Mouse (Mus musculus) hindbrain, embryonic 14.5 days (tissue): ENCODE data around the gene Blzf1. TPM values are rescaled to one million over a fixed set of nuclear protein-coding genes. Genes with fewer than 3 reads are reported as not detected.

Experiments used
- ATAC-seq: fragments of 200-750 bp; cut with Nextera tagmentation; 2 replicates; pipeline ENCODE4 v1.8.0; 2017; ENCODE audit warnings: moderate number of reproducible peaks, mild to moderate bottlenecking, moderate TSS enrichment, moderate library complexity; ENCODE audit not compliant: low FRiP score
- DNase-seq: peaks from one replicate; pipeline ENCODE4 v3.0.0-alpha.2; 2015; ENCODE audit warnings: low spot score
- H3K27ac ChIP-seq: fragments of 300-500 bp; sonication (generic); 2 replicates; pipeline ENCODE4 v1.5.1; 2014; ENCODE audit warnings: mild to moderate bottlenecking, moderate library complexity
- H3K27me3 ChIP-seq: fragments of 300-500 bp; sonication (generic); 2 replicates; pipeline ENCODE4 v1.6.1; 2014; ENCODE audit warnings: mild to moderate bottlenecking, low read length, mixed read lengths; ENCODE audit not compliant: control insufficient read depth, insufficient read depth
- H3K36me3 ChIP-seq: fragments of 300-500 bp; sonication (generic); replicated peaks from 2 replicates; pipeline ENCODE4 v1.6.1; 2014; ENCODE audit not compliant: control insufficient read depth, insufficient read depth
- H3K4me1 ChIP-seq: fragments of 300-500 bp; sonication (generic); replicated peaks from 2 replicates; pipeline ENCODE4 v1.6.1; 2014; ENCODE audit warnings: antibody characterized with exemption, low read length, mixed read lengths; ENCODE audit not compliant: control insufficient read depth, insufficient read depth
- H3K4me2 ChIP-seq: fragments of 300-500 bp; sonication (generic); replicated peaks from 2 replicates; pipeline ENCODE4 v1.6.1; 2014; ENCODE audit warnings: mild to moderate bottlenecking, moderate library complexity
- H3K4me3 ChIP-seq: fragments of 300-500 bp; sonication (generic); replicated peaks from 2 replicates; pipeline ENCODE4 v1.5.1; 2014; ENCODE audit warnings: mild to moderate bottlenecking, low read length
- H3K9ac ChIP-seq: fragments of 300-500 bp; sonication (generic); 2 replicates; pipeline ENCODE4 v1.6.1; 2014
- H3K9me3 ChIP-seq: fragments of 300-500 bp; sonication (generic); 2 replicates; pipeline ENCODE4 v1.6.1; 2016; ENCODE audit warnings: low read length; ENCODE audit not compliant: control insufficient read depth
- WGBS: fragments of 180-500 bp; shearing (Covaris S2); extraction: QIAGEN DNeasy Blood & Tissue Kit; methylation state at CpG from one replicate; pipeline ENCODE4 v1.1.7; 2014; 5-methylcytosine and 5-hydroxymethylcytosine counted together
- polyA plus RNA-seq: library from polyadenylated mRNA; unstranded; fragments of >200 nt; fragmentation: Nextera tagmentation; extraction: Ambion mirVana; gene quantifications from 2 replicates; pipeline ENCODE4 v1.2.1, GENCODE M21; 2014

The Blzf1 gene
- 25.8 and 29.2 TPM in 2 replicates for polyA plus RNA-seq

- peaks cover 32% of the 10 kb centered on the region for H3K36me3 ChIP-seq
- no peaks in the 10 kb centered on the region for H3K27me3 ChIP-seq
- under 1% methylated on average over 35 of the region's 35 CpGs for WGBS
- H3K9ac ChIP-seq: peak within 1 kb of the TSS; percentile 71
- peak within 1 kb of the TSS; percentile 69 for H3K4me3 ChIP-seq
- ATAC-seq (peak; percentile 98), DNase-seq (peak; percentile 99)
- H3K4me1 ChIP-seq: peaks cover 12% of the 10 kb centered on the region; the same call in 1 of the 2 replicates
- peak within 1 kb of the TSS; percentile 76 for H3K27ac ChIP-seq
- no peaks in the 10 kb centered on the region for H3K9me3 ChIP-seq
- H3K4me2 ChIP-seq: peak within 1 kb of the TSS; percentile 65
These were observed at the start of gene Blzf1 for GRCm38 (mm10) chr1:164307124-164307751. Gene Blzf1, minus strand, starts transcription at chr1:164307489.

DNA sequence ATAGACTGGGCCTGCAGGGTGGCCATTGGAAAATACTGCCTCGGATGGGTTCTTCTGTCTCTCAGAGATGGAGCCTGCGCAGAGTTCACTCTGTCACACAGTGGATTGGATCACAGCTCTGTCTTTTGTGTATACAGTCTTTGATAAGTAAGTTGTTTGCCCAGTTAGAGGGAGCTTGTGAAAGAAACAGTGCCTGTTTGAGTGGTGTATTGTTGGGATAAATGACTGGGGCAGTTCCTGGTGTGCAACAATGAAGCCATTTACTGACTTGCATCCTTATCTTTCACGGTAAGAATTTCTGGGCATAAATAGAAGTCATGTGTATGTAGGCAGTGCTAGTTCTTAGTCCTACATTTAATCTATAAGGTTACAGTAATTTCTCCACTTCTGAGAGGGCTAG lies 46.2 kb upstream of the Blzf1 start:
- 0 out of 2 replicates have a peak, but pooled peaks cover 2% of the 10 kb centered on the region for H3K36me3 ChIP-seq
- no peak overlapping the region for H3K9ac ChIP-seq
- DNase-seq (no peak), ATAC-seq (no peak; the same call in 1 of the 2 replicates)
- 32% methylated on average over 3 of the region's 3 CpGs for WGBS
- H3K4me2 ChIP-seq: no peak overlapping the region
- no peaks in the 10 kb centered on the region for H3K27me3 ChIP-seq
- H3K4me1 ChIP-seq: no peaks in the 10 kb centered on the region
- H3K4me3 ChIP-seq: no peak overlapping the region
- no peak overlapping the region for H3K27ac ChIP-seq
- no peaks in the 10 kb centered on the region for H3K9me3 ChIP-seq

DNA sequence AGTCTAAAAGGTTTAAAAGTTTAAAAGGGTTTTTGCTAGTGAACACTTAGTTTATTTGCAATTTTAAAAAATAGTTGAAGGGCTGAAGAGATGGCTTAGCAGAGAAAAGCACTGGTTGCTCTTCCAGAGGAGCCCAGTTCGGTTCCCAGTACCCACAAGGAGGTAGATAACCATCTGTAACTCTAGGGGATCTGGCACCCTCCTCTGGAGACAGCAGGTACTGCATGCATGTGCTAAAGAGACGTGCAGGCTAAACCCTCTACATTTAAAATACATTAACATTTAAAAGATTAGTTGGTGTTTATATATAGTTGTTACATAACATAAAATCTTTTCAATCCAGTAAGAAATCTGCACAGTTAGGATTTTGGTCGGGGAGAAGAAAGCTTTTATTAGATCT lies 34.9 kb upstream of the Blzf1 start:
- Histone ChIP-seq H3K27me3 (no peaks in the 10 kb centered on the region), H3K36me3 (peaks cover 30% of the 10 kb centered on the region), H3K4me2 (no peak overlapping the region), H3K27ac (no peak overlapping the region), H3K4me3 (no peak overlapping the region), H3K4me1 (no peaks in the 10 kb centered on the region), H3K9ac (no peak overlapping the region), H3K9me3 (0 out of 2 replicates have a peak, but pooled peaks cover 6% of the 10 kb centered on the region)
- ATAC-seq (no peak), DNase-seq (no peak)
- WGBS: 83% methylated on average over 3 of the region's 3 CpGs

GRCm38 (mm10) chr1:164335846-164336245 lies 28.6 kb upstream of the Blzf1 start:
- 88% methylated on average over 4 of the region's 4 CpGs for WGBS
- no peaks in the 10 kb centered on the region for H3K27me3 ChIP-seq

DNA sequence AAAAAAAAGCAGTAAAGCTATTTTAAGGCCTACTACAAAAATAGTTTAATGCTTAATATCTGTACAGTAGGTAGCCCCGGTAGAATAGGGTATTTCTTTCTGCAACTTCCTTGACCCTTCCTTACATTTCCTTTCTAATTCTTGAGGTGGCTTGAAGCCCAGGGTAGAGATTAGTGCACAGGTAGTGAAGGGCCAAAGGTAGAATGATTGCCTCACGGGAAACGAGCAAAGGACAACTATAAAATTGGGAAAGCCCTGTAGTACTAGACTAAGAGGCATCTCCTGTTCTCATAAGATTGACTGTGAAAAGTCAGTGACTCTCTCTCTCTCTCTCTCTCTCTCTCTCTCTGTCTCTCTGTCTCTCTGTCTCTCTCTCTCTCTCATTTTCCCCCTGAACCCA lies 28.1 kb upstream of the Blzf1 start:
- Histone ChIP-seq H3K27ac (no peak overlapping the region), H3K27me3 (no peaks in the 10 kb centered on the region), H3K4me2 (no peak overlapping the region), H3K4me1 (no peaks in the 10 kb centered on the region), H3K9ac (no peak overlapping the region), H3K36me3 (peaks cover 31% of the 10 kb centered on the region), H3K9me3 (no peaks in the 10 kb centered on the region), H3K4me3 (no peak overlapping the region)
- DNase-seq (no peak), ATAC-seq (no peak)
- WGBS: 92% methylated on average over 3 of the region's 3 CpGs

More at GRCm38 (mm10) chr1:164335846-164336245, 28.6 kb upstream of the Blzf1 start:
- Histone ChIP-seq H3K9me3 (no peaks in the 10 kb centered on the region), H3K4me3 (no peak overlapping the region), H3K9ac (no peak overlapping the region), H3K4me1 (no peaks in the 10 kb centered on the region), H3K4me2 (no peak overlapping the region), H3K36me3 (peaks cover 35% of the 10 kb centered on the region), H3K27ac (no peak overlapping the region)
- DNase-seq (no peak), ATAC-seq (no peak)

- Histone ChIP-seq H3K36me3 (peaks cover 25% of the 10 kb centered on the region), H3K9ac (no peak overlapping the region), H3K9me3 (no peaks in the 10 kb centered on the region), H3K27ac (no peak overlapping the region), H3K4me3 (no peak overlapping the region), H3K4me1 (no peaks in the 10 kb centered on the region), H3K4me2 (no peak overlapping the region), H3K27me3 (no peaks in the 10 kb centered on the region)
- WGBS: 90% methylated on average over 11 of the region's 11 CpGs
- ATAC-seq (no peak), DNase-seq (no peak)
These were observed 25.3 kb upstream of the Blzf1 start for GRCm38 (mm10) chr1:164332559-164332958.

DNA sequence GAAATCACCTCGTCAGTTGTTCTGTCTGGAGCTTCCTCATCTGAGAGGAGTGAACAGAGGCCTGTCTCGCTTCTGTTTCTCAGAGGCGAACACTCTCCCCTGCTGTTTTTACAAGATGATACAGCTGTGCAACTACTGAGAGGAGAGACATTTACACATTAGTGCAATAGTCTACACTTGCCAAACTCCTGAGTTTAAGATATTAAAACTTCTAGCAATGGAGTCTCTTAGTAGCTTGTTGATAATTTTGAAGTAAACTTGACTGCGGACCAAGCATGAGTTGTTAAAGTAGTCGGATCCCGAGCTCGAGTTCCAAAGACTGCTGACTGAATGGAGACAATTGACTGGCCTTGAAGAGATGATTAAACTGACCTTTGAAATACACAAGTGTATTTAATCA lies 20.5 kb upstream of the Blzf1 start:
- H3K4me1 ChIP-seq: 0 out of 2 replicates have a peak, but pooled peaks cover 3% of the 10 kb centered on the region
- DNase-seq (no peak), ATAC-seq (no peak)
- H3K36me3 ChIP-seq: no peaks in the 10 kb centered on the region; the same call in 1 of the 2 replicates
- H3K9me3 ChIP-seq: no peaks in the 10 kb centered on the region
- no peaks in the 10 kb centered on the region for H3K27me3 ChIP-seq
- H3K4me2 ChIP-seq: no peak overlapping the region
- no peak overlapping the region for H3K27ac ChIP-seq
- H3K9ac ChIP-seq: no peak overlapping the region
- 79% methylated on average over 7 of the region's 7 CpGs for WGBS
- H3K4me3 ChIP-seq: no peak overlapping the region

DNA sequence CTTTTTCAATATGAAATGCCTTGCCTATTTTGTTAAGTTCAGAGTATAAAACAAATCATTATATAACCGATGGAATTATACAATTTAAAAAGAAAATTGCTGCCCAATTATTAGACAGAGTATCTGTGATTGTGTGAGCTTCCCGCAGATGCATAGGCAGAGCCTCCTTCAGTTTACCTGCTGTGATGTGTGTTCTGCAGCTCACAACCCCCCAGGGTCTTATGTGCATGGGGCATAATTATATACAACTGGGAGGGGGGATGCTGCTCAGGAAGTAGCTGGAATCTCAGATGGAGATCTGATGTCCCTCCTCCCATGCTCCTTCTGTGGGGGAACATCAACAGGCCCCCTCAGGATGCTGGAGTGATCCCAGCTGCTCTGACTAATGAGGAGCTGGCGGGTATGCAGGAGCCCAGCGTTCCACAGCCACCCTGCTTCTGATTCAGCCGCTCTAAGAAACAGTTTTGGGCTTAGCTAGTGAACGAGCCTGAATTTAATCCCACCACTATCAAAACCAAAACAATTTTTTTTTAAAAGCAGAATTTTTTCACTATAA lies 19.4 kb upstream of the Blzf1 start:
- Histone ChIP-seq H3K9ac (no peak overlapping the region), H3K36me3 (no peaks in the 10 kb centered on the region; the same call in 1 of the 2 replicates), H3K4me2 (no peak overlapping the region), H3K4me1 (0 out of 2 replicates have a peak, but pooled peaks cover 3% of the 10 kb centered on the region), H3K4me3 (no peak overlapping the region), H3K9me3 (no peaks in the 10 kb centered on the region), H3K27ac (no peak overlapping the region), H3K27me3 (no peaks in the 10 kb centered on the region)
- DNase-seq (no peak), ATAC-seq (peak; percentile 66)
- WGBS: 43% methylated on average over 6 of the region's 6 CpGs

GRCm38 (mm10) chr1:164324878-164325277 lies 17.6 kb upstream of the Blzf1 start:
- ATAC-seq: no peak

More at GRCm38 (mm10) chr1:164324878-164325277, 17.6 kb upstream of the Blzf1 start:
- 95% methylated on average over 2 of the region's 2 CpGs for WGBS
- Histone ChIP-seq H3K9me3 (no peaks in the 10 kb centered on the region), H3K36me3 (no peaks in the 10 kb centered on the region; the same call in 1 of the 2 replicates), H3K4me1 (0 out of 2 replicates have a peak, but pooled peaks cover 3% of the 10 kb centered on the region), H3K27me3 (no peaks in the 10 kb centered on the region), H3K27ac (no peak overlapping the region), H3K4me3 (no peak overlapping the region), H3K4me2 (no peak overlapping the region), H3K9ac (no peak overlapping the region)
- DNase-seq: no peak
